Mouse (Mus musculus) gonadal fat pad, adult 2 months (tissue): Measurements from ENCODE around the gene Tmcc1. TPM values are rescaled to one million over a fixed set of nuclear protein-coding genes. Genes with fewer than 3 reads are reported as not detected.

ENCODE experiments used
- DNase-seq: peaks from one replicate; pipeline ENCODE4 v3.0.0-alpha.2; 2012; ENCODE audit warnings: low read depth
- polyA plus RNA-seq: library from polyadenylated mRNA; depleted of rRNA; stranded (reverse); fragments of >200 nt; gene quantifications from 2 replicates; pipeline ENCODE4 v1.2.3, GENCODE M21; 2012

The Tmcc1 gene
- polyA plus RNA-seq, 1 experiment = 13.9 TPM

GRCm38 (mm10) chr6:115993463-115994145 is 199.7 kb downstream of the Tmcc1 start:
- DNase-seq = no peak

- no peak for DNase-seq
Measured at GRCm38 (mm10) chr6:115992981-115993380, 200.3 kb downstream of the Tmcc1 start.

DNA sequence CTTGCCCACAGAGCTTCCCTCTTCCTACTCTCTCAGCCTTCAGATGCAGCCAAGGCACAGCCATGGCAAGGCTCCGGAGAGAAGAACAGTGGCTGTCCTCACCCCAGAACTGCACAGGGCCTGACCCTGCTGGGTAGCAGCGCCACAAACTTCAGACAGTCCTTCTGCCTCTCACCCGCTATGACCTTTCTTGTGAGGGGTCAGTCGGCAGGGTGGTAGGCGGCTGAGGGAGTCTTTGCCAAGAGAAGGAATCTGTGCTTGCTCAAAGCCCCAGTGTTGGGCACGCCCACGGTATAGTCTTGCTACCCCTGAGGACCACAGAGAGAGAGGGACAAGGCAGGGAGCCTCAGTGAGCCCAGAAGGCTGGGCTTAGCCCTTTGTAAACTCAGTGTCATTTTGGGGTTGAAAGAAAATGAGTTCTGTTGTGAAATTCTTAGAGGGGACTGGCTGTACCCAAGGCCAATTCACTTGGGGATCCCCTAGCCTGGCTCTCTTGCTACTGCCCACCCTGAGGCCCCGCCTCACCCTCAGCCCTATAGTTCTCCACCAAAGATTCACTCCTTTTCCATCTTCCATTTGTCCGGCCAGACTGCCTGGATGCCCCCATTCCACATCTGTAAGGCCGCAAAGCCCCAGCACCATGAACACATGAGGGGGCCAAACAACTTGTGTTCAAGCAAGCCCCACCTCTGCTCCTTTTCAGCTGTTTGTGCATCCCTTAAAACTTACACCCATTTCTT is 201.2 kb downstream of the Tmcc1 start:
- no peak for DNase-seq

DNA sequence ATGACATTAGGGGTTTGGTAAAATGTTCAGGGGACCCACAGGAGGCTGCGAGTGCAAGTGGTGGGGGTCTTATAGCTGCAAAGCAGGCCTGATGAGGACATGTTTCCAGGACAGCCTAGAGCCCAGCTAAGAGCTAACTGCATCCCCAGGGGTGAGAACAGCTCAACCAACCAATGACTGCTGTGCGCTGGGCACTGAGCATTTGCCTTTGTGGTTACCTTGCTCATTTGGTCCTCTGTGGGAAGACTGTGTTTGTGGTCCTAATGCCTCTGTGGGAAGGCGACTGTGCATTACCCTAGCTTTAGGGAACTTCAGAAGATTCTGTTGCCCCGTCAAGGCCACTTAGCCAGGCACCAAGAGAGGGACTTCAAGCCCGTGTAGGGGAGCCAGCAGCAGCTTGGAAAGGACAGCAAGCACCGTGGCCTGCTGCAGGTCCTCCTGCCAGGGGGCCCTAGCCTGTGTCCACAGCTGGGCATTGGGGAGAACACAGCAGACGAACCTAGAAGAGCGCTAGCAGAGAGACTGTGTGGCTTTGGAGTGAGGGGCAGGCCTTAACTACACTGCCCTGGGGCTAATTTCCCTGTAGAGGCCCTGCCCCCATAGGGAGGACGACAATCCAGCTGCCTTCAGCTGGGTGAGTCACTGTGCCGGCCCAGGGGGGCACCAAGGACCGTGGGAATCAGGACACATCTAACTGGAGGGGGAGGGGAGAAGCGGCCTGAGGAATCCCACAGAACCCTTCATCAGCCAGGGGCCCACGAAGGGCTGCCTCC is 202.0 kb downstream of the Tmcc1 start:
- no peak for DNase-seq

- DNase-seq = no peak
Measured at GRCm38 (mm10) chr6:115990479-115990878, 202.8 kb downstream of the Tmcc1 start.

DNA sequence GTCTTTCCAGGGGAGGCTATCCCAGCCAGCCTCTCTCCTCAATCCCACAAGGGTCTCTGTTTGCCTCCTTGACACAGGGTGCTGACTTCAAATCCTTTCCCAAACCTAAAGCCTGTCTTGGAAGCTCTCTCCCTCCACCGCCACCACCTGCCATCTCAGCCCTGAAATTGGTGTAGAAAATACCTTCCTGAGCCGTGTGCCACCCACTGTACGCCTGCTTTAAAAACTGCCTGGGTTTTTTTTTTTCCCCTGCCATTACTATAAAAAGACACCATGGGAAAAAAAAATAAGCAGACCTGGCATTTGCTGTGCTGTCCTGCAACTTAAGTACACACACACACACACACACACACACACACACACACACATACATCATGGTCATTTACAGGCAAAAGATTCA is 203.2 kb downstream of the Tmcc1 start:
- no peak for DNase-seq

DNA sequence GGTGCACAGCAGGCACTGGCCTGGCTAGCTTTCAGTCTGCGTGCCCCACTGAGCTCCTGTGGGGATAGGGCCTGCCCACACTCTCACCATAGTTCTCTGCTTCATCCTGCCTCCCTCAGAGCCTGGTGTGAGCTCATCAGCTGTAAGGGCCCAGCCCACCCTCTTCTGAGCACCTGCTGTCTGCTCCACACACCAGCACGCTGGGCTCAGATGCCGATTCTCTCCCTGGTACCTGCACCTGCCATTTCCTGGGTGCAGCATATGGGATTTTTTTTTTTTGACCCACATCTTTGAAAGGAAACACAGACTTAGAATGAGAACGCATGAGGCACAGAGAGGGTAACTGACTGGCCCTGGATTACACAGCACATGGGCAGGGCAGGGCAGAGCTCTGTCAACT is 203.7 kb downstream of the Tmcc1 start:
- DNase-seq = no peak

- DNase-seq = no peak
Measured at GRCm38 (mm10) chr6:115989032-115989431, 204.3 kb downstream of the Tmcc1 start.

- DNase-seq = no peak
Measured at GRCm38 (mm10) chr6:115987096-115987747, 206.1 kb downstream of the Tmcc1 start.

DNA sequence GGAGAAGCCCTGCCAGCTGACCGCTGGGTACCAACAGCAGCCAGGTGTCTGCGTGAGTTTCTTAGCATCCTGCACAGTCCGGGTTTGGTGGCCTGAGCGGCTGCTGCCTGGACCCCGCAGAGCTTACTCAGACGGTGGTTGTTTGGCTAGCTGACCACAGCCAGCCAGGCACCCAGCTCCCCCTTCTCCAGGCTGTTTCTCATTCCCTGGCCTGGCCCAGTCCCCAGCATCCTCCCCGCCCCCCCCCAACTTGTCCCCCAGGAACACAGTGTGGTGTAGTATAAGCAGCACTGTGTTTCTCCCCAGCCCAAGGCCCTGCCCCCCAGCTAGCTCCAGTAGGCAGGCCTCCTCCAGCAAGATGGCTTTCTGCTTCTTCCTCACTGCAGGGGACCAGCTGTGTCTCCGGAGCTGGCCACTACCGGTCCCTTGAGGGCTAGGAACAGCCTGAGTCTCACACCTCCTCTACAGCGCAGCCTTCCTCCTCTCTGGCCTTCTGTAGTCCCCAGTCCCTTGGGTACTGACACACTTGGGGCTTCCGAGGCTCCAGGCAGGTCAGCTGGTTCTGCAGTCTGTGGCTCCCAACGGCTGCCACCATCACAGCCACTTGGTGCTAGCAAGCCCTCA is 206.7 kb downstream of the Tmcc1 start:
- DNase-seq = no peak

DNA sequence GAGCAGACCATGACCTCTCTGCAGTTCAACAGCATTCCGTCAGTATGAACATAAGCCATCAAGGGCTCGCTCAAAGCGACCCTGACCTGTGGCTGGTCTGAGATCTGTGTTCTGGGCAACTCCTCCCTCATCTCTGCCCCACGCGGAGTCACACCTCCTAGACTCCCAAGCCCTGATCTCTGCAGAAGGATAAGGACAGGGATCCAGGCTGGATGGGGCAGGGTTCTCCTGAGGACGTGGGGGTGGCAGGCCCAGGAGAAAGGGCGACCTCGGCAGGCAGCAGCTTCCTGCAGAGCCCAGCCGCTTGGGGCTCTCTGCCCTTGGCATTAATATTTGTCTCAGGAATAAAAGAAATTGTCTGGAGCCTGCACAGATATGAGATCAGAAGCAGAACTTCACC is 207.7 kb downstream of the Tmcc1 start:
- no peak for DNase-seq

- no peak for DNase-seq
Measured at GRCm38 (mm10) chr6:115984580-115984979, 208.7 kb downstream of the Tmcc1 start.

GRCm38 (mm10) chr6:115983306-115984038 is 209.8 kb downstream of the Tmcc1 start:
- DNase-seq = no peak

DNA sequence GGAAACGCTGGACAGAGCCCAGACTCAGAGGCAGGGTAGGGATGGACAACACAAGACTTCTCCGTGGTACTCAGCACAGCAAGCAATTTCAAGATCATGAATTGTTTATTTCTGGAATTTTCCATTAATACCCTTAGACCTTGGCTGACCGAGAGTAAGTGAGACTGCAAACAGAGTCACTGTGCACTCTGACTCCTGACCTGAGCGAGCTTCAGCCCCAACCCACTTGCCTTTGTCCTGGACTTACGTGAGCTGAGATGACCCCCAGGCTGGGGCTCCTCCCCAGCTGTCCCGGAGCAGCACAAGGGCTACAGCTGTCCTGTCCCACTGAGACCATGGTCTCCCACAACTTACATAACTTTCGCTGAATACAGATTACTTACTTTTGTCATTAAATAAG is 210.4 kb downstream of the Tmcc1 start:
- DNase-seq = no peak

DNA sequence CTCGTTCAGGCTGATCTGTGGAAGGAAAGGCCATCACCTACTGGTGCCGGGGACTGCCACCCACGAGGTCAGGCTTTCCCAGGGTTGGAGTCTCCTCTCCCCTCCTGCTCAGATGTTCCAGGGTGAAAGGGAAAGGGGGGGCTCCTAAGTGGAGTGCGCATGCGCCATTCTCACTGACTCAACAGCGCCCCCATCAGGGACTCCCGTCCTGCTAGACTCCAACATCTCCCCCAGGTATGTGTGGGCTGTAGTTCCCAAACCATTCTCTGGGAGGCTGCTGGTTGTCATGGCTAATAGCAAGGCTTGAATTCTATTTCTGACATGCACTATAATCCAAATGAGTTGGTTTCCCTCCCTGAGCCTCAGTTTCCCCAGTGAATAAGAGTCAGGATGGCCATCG is 214.7 kb downstream of the Tmcc1 start:
- no peak for DNase-seq

- DNase-seq = no peak
Measured at GRCm38 (mm10) chr6:115977810-115978209, 215.5 kb downstream of the Tmcc1 start.

GRCm38 (mm10) chr6:115975606-115976005 is 217.7 kb downstream of the Tmcc1 start:
- no peak for DNase-seq

DNA sequence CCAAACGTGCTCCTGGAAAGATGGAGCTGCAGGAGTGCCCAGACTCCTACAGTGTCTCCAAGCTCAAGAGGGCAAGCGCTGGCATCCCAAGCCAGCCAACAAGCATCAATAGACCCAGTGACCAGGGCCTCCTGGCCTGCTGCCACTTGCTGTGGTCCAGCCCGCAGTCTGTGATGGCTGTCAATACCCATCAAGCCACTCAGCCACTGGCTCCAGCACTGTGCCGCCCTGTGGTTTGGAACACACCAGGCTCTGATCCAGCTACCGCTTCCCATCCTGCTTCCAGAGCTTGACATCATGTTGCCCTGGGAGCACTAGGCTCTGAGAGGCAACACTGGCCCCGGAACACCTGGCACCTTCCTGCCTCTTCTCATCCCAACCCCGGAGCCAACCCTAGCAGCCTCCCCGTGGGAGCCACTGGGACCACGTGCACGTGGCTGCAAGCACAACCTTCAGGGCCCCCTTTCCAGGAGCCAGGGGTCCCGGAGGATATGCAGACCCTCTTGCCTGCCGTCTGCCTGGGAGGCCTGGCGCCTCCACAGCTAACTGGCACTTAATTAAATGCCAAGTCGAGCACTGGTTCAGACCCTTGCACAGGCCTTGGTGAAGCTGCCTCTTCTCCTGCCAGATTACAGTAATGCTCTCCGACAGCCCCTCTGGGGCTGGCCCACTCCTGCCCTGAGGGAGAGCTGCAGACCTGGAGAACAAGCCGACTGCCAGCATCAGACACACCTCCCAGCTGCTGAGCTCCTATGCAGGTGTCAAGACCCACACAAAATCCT is 219.2 kb downstream of the Tmcc1 start:
- no peak for DNase-seq

DNA sequence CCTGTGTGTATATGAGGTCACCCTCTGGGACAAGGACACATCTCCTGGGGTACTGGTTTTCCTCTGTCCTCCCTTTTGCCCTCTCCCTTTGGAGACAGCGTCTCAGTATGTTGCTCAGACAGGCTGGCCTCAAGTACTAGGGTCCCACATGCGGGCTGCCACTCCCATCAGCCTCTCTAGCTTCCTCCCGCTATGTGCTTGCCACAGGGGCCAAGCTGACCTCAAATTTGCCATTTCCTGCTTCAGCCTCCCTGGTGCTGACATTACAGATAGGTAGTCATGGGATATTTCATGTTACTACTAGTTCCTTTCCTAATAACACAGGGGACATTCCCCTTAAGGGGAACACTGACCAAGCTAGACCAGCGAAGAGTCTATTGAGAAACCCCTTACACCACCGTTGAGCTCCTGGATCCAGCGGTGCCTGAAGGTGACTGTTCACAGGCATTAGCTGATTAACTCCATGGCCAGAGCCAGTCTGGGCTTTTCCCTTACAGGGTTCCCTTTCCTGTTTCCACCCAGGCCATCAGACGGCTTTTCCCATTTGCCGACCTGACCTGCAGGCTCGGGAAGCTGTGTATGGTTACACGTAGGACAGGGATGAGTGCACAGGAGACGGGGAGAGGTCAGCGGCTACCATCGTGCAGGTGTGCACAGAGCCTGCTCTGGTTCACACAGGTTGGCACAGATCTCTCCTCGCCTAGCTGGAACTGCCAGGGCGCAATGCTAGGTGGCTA is 220.0 kb downstream of the Tmcc1 start:
- no peak for DNase-seq
